Mouse (Mus musculus): ENCODE results near the gene Rhof.
"Not testable (repeated sequence)": the region's sequence is repeated elsewhere in the genome, so short reads cannot be mapped to it uniquely, and the experiment has no call there.

Gene Rhof

DNA sequence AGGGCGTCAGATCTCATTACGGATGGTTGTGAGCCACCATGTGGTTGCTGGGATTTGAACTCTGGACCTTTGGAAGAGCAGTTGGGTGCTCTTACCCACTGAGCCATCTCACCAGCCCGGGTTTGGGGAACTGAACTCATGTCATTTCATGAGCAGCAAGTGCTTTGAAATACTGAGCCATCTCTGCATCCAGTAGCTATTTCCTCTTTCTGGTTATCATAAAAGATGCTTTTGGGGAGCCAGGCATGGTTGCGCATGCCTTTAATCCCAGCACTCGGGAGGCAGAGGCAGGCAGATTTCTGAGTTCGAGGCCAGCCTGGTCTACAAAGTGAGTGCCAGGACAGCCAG, 71.1 kb downstream of the Rhof start:
- not testable (repeated sequence) for DNase-seq

DNA sequence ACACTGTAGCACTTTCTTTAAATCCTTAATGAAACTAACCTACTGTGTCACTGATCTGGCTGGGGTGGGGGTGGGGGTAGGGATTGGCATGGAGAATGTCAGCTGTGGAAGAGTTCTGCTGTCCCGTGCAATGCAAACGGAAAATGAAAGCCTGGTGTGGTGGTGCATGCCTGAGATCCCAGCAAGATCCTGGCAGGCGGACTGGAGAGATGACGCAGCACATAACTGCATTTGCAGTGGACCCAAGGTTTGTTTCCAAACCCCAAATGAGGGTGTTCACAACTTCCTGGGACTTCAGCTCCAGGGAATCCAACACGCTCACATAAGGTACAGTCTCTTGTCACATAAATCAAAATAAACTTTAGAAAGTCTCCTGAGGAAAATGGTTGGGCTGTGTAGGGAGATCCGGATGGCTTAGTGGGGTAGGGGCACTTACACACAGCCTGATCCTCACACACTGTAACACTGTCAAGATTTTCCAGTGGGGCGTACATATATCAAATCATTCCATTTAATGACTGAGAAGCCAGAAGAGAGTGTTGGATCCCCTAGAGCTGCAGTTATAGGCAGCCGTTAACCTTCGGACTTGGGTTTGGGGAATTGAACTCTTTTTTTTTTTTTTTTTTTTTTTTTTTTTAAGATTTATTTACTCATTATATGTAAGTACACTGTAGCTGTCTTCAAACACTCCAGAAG, 71.6 kb downstream of the Rhof start:
- no peak for DNase-seq

DNA sequence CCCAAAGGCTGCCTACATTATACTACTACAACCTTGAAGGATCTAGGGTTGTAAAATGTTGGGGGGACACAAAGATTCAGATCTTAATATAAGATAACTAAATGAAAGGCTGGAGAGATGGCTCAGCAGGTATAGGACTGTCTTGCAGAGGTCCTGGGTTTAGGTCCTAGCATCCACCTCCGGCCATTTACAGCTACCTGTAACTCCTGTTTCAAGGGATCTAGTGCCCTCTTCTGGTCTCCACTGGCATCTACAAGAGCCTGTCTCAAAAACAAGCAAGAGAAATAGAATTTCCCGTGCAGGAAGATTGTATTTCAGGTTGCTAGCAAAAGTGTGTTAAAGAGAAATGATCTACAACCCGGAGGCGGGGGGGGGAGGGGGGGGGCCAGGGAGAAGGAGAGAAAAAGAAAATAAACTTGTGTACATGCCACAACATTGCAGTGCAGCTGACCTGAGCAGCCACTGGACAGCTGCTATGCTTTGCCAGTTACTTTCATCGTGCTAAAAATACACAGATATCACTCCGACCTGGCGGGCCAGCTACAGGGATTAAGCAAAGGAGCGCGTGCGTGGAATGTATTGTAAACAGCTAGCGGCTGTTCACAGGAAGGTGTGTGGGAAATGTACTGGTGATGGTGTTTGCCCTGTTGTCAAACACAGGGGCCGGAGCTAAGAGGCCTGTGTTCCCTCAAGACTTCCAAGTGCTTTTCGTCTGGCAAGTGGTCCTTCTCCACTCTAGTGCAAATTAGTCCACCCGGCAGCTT, 72.6 kb downstream of the Rhof start:
- DNase-seq: peak; percentile 48

- no peak for DNase-seq
These were observed 74.0 kb downstream of the Rhof start for GRCm38 (mm10) chr5:123058251-123059102.

- peak; percentile 99 for DNase-seq
These were observed 74.9 kb downstream of the Rhof start for GRCm38 (mm10) chr5:123057366-123058250.

Measured in lung, postnatal 14 days (tissue).